Comparison of ENCODE assay signal across 1 mouse cellular context in the genomic region with DNA sequence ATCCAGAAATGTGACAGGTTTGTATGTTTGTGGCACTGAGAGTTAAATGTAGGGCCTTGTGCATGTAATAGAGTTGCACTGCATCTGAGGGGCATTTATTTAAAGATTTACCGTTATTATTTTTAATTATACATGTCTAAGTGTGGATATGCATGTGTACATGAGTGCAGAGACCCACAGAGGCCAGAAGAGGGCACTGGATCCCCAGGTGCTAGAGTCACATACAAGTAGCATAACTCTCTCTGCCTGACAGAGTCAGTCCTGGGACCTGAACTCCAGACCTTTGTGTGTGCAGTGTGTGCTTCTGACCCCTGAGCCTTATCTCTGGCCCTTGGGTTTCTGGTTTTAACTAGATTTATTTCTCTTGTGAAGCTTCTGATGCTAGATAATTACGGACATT.
TF ChIP-seq lines count a peak whose summit lies in the region.

No protein-coding gene starts in this region.

TF ChIP-seq in MEL, 35 proteins besides CTCF, POLR2A, EP300 and RAD21:
- no peak for TF ChIP-seq GATA1 (IDR thresholded peaks at IDR 0.05; ENCODE audit: low read depth, low read length)
- TF ChIP-seq HCFC1 (IDR thresholded peaks at IDR 0.05; ENCODE audit: low read depth, low read length), result no peak
- peak; percentile 65; the same call in 1 of the 2 replicates for TF ChIP-seq ZC3H11A (IDR thresholded peaks at IDR 0.05; ENCODE audit: low read depth, low read length)
- no peak for TF ChIP-seq TAL1 (IDR thresholded peaks at IDR 0.05; ENCODE audit: low read length)
- TF ChIP-seq NRF1 (IDR thresholded peaks at IDR 0.05; ENCODE audit: insufficient read depth, low read depth, low read length, poor library complexity, severe bottlenecking), result no peak
- 0 out of 2 replicates have a peak, but pooled peaks have one; percentile 5 for TF ChIP-seq MYC (IDR thresholded peaks at IDR 0.05; ENCODE audit: low read depth, low read length)
- TF ChIP-seq MAZ (IDR thresholded peaks at IDR 0.05; ENCODE audit: low read depth, low read length), result no peak
- TF ChIP-seq GABPA (IDR thresholded peaks at IDR 0.05; ENCODE audit: low read depth, low read length), result no peak
- TF ChIP-seq JUND (IDR thresholded peaks at IDR 0.05; ENCODE audit: low read depth, low read length), result no peak
- no peak for TF ChIP-seq CHD2 (IDR thresholded peaks at IDR 0.05; ENCODE audit: low read length)
- TF ChIP-seq E2F4 (IDR thresholded peaks at IDR 0.05; ENCODE audit: borderline replicate concordance, low read depth, low read length), result no peak
- no peak for TF ChIP-seq BHLHE40 (IDR thresholded peaks at IDR 0.05; ENCODE audit: borderline replicate concordance, low read depth, low read length)
- TF ChIP-seq MXI1 (IDR thresholded peaks at IDR 0.05; ENCODE audit: low read depth, low read length), result no peak
- TF ChIP-seq TCF12 (IDR thresholded peaks at IDR 0.05; ENCODE audit: low read depth, low read length), result no peak
- TF ChIP-seq CHD1 (IDR thresholded peaks at IDR 0.05; ENCODE audit: low read depth, low read length), result no peak
- TF ChIP-seq SMC3 (IDR thresholded peaks at IDR 0.05; ENCODE audit: low read depth, low read length), result peak; percentile 69
- TF ChIP-seq MYB (IDR thresholded peaks at IDR 0.05; ENCODE audit: low read depth, low read length), result no peak
- no peak for TF ChIP-seq MEF2A (IDR thresholded peaks at IDR 0.05; ENCODE audit: extremely low read depth, insufficient replicate concordance, low read depth, low read length, poor library complexity, severe bottlenecking)
- no peak for TF ChIP-seq KAT2A (conservative IDR thresholded peaks at IDR 0.05; ENCODE audit: low read depth, low read length)
- TF ChIP-seq SIN3A (IDR thresholded peaks at IDR 0.05; ENCODE audit: low read length), result no peak
- no peak for TF ChIP-seq ZMIZ1 (IDR thresholded peaks at IDR 0.05; ENCODE audit: low read depth, low read length)
- no peak for TF ChIP-seq POLR2AphosphoS2 (IDR thresholded peaks at IDR 0.05; ENCODE audit: low read length)
